Mouse (Mus musculus) left cerebral cortex, postnatal 4 days (tissue): ENCODE measurements around the gene Mia2. TPM values are rescaled to one million over a fixed set of nuclear protein-coding genes. Genes with fewer than 3 reads are reported as not detected.
"Not testable (repeated sequence)": the region's sequence is repeated elsewhere in the genome, so short reads cannot be mapped to it uniquely, and the experiment has no call there.

Experiments used
- DNase-seq: peaks from one replicate; pipeline ENCODE4 v3.0.0-alpha.2; 2022
- intact Hi-C: fragments of 180-260 bp; cut with DNase I; formaldehyde crosslinking; loops from one replicate; pipeline ENCODE4 v1.15.1; 2025
- total RNA-seq, 2 experiments: library from RNA; stranded (reverse); gene quantifications; 2 replicates each; pipeline ENCODE4 v1.2.3; 2021

Gene Mia2
- total RNA-seq: 10 to 100 TPM; 32.1 to 33.1 TPM

DNA sequence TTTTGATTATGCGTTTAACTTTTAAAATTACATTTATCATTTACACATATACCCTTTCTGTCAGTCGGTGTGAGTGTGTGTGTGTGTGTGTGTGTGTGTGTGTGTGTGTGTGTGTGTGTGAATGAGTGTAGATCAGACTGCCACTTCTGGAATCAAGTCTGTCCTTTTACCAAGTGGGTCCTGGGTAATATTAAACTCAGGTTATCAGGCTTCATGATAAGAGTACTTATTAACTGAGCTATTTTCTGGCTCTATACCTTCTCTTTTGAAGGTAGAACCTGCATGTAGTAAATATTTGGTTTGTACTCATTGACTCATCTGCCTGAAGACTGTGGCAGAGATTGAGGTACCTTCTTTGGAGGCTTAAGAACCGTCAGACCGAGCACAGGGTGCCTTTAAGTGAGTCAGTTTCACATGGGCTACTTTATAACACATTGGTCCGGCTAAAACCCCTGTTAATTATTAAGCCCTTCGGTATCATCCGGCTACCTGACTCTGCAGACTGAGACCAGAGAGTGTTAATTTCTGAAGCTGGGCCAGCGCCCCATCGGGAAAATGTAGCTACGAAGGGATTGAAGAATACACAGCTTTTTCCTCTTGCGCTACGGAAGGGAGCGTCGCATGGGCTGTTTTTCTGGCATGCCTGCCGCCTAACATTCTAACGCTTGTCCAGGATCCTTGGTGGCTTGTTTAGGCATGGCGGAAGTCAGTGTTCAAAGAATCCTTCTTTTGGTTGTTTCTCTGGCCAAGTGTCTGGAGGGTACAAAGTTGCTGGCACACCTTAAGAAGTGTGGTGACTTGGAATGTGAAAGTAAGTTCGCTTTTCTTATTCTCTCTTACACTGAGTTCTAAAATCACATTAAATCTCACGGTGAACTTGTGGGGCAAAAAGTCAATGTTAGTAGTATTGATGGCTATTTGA, at the start of gene Mia2:
Gene Mia2 (plus strand): TSS at position 696 of the 922 bp plus-strand sequence.
- DNase-seq: no peak
- intact Hi-C loops: no loop called here

DNA sequence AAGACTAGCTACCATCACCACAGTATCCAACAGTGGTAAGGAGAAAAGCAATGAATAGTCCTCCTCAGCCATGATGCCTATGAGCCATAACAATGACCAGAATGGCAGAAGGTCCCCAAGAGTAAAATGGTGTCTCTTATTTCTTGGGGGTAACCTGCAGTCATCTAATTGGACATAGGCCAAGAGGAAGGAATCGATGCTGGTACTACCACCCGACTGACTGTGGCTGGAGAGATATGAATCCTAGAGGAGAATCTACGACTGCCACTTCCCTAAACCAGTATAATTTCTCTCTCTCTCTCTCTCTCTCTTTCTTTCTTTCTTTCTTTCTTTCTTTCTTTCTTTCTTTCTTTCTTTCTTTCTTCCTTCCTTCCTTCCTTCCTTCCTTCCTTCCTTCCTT, 43.1 kb upstream of the Mia2 start:
- DNase-seq: no peak
- intact Hi-C loops: no loop called here

DNA sequence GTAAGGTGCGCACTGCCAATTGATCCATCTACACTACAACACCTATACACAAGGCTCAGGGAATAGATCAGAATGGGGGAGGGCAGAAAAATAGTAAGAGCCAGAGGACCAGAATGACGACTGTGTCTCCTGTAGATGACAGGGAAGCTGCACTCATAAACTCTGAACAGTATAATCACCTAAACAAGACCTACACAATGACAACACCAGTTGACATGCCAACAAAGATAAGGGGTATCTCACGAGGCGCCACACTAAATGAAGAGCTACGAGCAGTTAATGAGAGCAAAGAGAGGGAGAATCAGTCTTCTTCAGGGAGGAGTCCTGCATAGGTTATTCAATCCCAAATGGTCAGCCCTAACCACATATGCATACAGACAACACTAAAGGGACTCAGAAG, 42.4 kb upstream of the Mia2 start:
- DNase-seq: no peak
- intact Hi-C loops: no loop called here

DNA sequence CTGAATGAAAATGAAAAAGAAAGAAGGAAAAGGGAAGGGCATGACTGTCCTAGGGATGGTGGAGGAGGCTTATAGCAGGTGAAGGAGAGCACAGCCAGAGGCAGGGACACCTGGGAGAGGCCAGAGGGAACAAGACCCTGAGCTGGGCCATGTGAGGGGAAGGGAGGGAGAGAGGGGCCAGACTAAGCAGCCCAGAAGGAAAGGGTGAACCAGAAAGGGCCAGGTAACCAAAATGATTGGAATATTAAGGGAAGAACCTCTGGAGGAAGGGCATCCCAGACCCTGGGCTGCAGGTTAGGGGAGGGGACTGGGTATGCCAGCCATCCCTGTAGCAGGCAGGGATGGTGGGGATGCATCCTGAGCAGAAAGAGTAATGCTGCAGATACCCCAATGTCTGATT, 41.6 kb upstream of the Mia2 start:
- no peak for DNase-seq
- intact Hi-C loops: no loop called here

DNA sequence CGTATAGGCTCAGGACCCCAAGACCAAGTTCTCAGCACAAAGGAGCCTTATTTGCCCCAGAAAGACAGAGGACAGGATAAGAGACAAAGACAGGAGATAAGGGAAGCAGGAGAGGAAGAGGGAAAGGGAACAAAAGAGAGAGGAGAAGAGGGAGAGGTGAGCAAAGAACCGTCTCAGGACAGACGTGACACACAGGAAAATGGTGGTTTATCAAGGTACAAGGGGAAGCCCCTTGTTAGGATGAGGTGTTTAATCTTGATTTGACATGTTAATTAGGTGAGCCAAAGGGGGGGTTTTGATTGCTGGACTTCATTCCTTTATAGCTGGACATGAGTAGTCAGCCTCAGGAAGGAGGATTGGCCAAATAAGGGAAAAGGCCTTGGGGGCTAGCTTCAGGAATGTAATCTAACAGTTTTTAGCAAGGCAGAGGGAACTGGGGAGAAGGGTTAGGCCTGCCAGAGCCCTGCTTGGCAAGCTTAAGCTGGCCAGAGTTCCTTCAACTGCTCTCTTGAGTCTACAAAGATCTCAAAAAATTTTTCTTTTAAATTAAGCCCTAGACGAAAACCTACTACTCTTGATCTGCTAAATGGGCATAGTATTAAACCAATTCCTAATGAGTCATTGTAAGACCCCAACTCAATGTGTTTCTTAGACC, 40.3 kb upstream of the Mia2 start:
- DNase-seq: no peak
- intact Hi-C loops: no loop called here

DNA sequence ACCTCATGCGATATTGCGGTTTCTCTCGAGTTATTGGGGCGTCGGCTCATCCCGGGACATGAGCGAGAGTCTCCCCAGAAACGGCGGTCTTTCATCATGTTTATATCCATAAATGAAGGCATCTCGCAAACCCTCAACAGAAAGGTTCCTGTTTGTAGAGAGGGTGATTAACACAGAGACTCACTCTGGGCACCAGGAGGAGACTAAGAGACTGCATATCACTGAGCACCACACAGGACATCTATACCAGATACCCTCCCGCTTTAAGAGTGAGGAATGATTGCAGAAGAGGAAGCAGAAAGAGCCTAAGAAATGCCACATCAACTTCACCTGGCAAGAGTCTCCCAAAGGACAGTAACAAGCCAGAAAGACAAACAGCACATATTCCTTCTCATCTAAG, 39.4 kb upstream of the Mia2 start:
- no peak for DNase-seq
- intact Hi-C loops: no loop called here

DNA sequence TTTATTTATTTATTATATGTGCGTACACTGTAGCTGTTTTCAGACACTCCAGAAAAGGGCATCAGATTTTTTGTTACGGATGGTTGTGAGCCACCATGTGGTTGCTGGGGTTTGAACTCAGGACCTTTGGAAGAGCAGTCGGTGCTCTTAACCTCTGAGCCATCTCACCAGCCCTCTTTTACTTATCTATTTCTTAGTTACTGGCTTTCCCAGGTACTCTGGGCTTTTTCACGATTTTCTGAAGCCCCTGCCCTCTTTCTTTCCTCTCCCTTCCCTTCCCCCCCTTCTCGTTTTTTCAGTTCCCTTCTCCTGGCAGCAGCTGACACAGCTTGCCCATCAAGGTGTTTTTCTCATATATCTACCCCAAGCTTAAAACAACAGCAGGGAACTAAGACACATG, 37.4 kb upstream of the Mia2 start:
- DNase-seq, intact Hi-C loops: not testable (repeated sequence)

DNA sequence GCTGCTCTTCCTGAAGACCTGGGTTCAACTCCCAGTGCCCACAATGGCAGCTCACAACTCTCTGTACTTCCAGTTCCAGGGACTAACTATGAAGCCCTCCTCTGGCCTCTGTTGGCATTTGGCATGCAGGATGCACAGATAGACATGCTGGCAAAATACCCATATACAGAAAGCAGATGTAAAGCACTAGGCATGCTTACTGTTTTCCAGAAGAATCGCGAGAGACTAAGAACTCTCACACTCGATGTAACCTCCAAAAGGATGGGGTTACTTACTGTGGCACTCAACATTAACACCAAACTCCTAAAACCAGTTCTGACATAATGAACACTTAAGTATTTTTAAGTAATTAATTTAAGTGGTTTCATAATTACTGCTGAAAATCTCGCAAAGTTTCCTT, 35.3 kb upstream of the Mia2 start:
- intact Hi-C loops: no loop called here
- no peak for DNase-seq

DNA sequence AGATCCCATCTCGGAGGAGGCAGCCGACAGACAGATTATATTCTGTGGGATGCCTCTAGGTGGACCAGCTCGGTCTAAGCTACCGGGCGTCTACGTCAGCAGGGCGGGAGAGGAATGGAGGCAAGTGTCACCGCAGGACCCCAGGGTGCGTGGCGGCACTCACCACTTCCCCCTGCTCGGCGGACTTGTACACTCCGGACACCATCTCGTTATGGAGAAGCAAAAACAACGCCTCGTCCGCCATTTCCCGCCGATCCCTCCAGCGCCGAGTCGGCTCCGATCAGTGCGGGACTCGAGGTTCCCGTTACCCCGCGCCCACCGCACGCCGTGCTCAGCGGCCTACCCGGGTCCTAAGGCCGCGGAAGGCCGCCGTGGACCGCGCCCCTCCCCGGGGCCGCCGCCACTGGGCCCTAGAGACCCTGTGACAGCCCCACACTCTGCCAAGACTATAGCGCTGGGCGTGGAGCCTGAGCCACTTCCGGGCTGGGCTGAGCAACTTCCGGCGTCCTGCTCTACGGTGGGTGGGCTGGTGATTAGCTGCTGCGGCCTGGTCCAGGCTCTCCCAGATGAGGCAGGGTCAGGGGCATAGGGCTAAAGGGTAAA, 34.5 kb upstream of the Mia2 start, which contains the start of gene Trappc6b:
Gene Trappc6b (minus strand): TSS at position 480 of the 603 bp plus-strand sequence.
- peak; percentile 85 for DNase-seq
- intact Hi-C loops: no loop called here

DNA sequence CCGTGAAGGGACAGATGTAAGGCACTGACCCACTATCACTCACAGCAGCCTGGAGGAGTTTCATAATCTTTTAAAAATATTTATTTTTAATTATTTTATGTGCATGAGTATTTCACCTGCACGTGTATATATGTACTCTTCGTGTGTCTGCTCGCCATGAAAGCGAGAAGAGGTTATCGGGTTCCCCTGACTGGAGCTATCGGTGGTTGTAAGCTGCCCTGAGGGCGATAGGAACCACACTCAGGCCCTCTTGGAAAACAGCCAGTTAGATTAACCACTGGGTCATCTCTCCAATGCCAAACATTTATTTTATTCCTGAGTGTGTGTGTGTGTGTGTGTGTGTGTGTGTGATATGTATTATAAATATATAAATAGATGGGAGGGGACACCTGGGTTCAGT, 30.8 kb upstream of the Mia2 start:
- intact Hi-C loops: no loop called here
- no peak for DNase-seq

DNA sequence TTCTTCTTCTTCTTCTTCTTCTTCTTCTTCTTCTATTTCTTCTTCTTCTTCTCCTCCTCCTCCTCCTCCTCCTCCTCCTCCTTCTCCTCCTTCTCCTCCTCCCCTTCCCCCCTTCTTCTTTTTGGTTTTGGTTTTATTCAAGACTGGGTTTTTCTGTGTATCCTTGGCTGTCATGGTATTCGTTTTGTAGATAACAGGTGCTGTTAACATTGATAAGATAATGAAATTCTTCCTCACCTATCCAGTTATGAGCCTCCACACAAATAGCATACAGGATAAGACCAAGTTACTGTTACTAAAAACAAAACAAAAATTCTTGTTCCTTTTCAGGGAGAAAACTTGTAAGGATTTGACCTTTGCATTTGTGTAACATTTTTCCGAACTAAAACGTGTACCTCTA, 29.8 kb upstream of the Mia2 start:
- intact Hi-C loops: no loop called here
- DNase-seq: no peak

DNA sequence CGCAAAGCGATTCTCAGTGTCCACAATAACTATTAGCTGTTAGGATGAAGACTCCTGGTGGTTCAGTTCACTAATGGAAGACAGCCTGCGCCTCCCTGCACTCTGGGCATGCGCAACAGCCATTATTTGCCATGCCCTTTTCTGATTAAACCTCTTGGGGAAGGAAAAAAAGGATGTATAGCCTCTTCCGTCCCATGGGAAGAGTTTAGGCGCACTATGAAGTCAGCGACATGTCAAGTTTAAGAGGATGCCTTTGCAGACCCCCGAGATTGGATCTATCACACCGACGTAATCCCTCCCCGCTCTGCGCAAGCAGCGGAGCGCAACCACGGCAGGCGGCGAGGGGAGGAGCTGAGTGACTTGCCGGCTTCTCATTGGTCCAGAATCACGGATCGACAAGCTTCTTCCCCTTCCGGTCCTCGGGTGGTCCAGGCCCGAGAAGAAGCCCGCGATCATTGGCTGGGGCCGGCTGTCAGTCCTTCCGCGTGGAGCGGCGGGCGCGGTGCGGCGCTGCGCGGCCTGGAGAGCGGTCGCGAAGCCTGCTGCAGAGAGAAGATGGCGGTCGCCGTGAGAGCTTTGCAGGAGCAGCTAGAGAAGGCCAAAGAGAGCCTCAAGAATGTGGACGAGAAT, 29.0 kb upstream of the Mia2 start, which contains the start of gene Pnn:
Gene Pnn (plus strand): TSS at position 437 of the 630 bp plus-strand sequence.
- DNase-seq: peak; percentile 96
- intact Hi-C loops: no loop called here

DNA sequence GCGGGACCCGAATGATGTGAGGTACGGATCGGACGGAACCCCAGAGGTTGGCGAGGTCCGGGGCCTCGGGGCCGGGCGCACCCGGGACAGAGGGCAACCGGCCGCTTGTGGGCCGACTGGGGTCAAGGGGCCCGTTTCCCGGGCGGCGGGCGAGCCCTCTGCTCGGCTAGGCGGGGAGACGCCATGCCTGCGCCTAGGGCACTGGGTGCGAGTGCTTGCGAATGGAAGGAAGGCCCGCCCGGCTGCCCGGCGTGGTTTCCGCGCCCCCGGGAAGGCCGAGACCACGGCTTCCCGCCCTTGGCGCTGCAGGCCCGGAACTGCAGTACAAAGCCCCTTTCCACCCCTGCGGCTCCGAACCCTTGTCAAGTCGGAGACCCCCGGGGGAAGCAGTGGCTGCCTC, 28.5 kb upstream of the Mia2 start:
- no peak for DNase-seq
- intact Hi-C loops: no loop called here

DNA sequence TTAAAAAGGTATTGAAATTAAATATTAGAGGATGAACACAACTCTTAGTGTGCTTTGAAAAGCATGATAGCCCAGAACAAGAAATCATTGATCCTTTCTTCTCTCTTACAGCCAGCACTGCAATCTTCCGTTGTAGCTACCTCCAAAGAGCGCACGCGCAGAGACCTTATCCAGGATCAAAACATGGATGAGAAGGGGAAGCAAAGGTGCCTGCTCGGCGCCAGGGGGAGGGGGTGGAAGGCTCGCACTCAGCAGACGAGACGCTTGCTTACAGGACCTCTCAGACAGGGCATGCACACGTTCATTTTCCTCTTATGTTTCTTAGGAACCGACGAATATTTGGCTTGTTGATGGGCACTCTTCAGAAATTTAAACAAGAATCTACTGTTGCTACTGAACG, 26.8 kb upstream of the Mia2 start:
- intact Hi-C loops: no loop called here
- DNase-seq: no peak

DNA sequence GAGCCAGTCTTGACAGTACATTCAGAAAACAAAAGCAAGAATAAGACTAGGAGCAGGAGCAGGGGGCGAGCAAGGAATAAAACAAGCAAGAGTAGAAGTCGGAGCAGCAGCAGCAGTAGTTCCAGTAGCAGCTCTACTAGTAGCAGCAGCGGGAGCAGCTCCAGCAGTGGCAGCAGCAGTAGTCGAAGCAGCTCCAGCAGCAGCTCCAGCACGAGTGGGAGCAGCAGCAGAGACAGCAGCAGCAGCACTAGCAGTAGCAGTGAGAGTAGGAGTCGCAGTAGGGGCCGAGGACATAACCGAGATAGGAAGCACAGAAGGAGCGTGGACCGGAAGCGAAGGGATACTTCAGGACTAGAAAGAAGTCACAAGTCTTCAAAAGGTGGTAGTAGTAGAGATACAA, 23.3 kb upstream of the Mia2 start:
- no peak for DNase-seq
- intact Hi-C loops: no loop called here

DNA sequence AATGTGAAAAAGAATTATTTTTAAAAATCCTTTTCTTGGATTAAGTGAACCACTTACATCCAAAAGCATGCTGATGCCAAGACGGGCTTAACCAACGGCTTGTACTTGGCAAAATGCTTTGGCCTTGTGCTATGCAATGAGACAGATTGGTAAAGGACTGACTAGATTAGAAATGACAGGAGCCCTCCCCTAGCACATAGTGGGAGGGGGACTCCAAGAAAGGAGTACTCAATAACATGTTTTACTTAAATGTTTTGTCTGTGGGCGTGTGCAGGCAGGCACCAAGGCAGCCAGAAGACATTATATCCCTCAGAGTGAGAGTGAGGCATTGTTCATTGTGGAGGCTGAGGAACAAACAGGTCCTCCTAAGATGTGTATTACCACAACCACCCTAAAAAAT, 21.5 kb upstream of the Mia2 start:
- intact Hi-C loops: no loop called here
- DNase-seq: no peak

DNA sequence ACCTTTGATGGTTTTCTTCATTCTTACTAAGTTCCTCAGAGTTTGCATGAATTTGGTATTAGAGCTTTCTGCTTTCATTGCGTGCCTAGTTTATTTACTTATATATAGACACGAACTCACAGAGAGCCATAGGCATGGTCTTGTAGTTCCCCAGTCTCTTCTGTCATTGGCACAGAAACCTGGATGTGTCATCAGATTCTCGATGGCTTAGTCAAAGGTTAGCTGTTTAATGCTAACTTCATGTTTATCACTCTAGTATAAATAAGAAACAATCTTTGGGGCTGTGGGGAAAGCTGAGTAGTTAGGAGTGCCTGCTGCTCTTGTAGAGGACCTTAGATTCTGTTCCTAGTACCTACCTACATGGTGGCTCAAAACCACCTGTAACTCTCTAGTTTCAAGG, 18.6 kb upstream of the Mia2 start:
- intact Hi-C loops: no loop called here
- DNase-seq: no peak

DNA sequence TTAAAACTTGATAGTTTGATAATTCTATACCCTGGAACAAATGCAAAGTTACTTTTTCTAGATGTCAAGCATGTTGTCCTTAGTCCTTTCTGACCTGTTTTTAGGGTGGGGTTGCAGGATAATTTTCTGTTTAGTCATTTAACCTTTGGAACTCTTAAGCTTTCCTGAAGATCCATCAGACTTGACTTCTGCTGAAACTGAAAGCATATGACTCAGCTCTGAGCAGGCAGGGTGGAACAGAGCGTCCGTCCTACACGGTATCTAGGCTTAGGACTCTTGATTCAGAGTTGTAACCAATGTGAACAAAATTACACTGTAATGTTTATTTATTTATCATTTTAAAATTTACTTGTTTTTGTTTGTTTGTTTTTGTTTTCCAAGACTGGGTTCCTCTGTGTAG, 17.7 kb upstream of the Mia2 start:
- intact Hi-C loops: no loop called here
- DNase-seq: no peak

DNA sequence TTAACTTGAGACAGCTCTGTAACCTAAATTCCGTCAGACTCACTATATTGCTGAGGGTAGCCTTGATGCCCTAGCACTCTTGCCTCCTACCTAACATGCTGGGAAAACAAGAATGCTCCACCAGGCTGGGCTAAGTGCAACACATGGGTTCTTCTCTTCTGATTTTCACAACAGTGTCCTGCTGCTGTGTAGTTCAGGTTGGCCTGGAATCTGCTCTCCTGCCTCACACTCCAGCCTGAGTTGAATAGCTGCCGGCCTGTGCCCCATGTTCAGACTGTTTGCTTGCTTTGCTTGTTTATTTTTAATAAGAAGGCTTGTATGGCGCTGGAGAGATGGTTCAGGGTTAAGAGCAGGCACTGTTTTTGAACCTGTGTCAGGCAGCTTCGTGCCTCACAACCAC, 15.1 kb upstream of the Mia2 start:
- intact Hi-C loops: no loop called here
- no peak for DNase-seq

DNA sequence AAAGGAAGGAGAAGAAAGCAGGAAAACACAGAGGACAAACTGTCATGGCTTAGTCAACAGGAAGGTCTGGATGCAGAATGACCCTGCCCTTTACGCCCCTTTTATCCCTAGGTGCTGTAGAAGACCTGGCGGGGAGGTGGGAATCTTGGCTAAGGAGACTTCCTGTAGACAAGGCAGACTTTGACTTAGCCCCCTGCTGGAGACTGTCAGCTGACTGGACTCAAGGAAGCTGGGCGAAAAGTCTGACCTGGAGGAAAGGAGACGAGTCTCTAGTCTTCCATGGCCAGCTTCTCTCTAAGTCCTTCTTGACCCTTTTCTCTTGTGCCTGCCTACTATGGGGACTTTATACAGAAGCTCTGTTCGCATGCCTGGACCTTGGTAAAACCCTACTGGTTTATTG, 11.2 kb upstream of the Mia2 start:
- intact Hi-C loops: no loop called here
- no peak for DNase-seq

DNA sequence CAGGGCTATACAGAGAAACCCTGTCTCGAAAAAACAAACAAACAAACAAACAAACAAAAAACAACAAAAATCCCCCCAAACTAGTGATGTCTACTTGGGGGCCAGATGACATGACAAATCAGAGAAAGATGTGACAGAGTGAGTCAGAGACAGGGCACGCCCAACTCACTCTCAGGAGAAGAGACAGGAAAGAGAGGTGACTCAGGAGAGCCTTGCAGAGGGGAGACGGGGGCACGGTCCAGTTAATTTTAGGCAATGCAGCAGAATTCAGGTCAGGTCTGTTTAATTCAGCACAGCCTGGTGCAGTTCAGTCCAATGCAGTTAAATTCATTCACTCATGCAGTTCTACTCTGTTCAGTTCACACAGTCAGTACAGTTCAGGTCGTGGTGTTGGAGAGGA, 9.4 kb upstream of the Mia2 start:
- DNase-seq: no peak
- intact Hi-C loops: no loop called here
